ENCODE assay signal across 27 mouse cellular contexts in the genomic region with DNA sequence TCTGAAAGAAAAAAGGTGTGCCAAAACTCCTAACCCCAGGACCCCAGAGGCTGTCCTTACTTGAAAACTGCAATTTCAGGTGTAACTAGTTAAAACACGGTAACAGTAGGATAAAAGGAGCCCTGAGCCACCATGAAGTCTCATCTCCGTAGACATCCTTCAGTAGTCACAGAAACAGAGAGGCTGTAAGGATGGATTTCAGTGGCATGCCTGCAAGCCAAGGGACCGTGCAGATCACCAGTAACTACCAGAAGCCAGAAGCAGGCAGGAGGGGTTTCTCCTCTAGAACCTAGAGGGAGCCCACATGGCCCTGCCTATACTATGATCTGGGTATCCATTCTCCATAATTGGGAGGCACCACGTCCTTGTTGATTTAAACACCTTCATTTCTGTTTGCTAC.
"Had no signal": no experiment of that assay in that cellular context is flagged by ENCODE, and none has a peak within 500 bp of the region (broad histone marks: within the 10 kb centered on the region; RNA-seq: fewer than 3 reads in every experiment).

No protein-coding gene starts in this region.

- H3K36me3 ChIP-seq: embryonic facial prominence, embryonic 10.5 days; embryonic facial prominence, embryonic 12.5 days; embryonic facial prominence, embryonic 13.5 days; embryonic facial prominence, embryonic 15.5 days had no signal

- DNase-seq: cerebellum, adult 18-20 months; cerebellum, adult 2 months; cerebellum, adult 8-10 months; cerebellum, adult 9-10 months; cerebellum, adult 9-11 months; cerebellum, postnatal 10 days; cerebellum, postnatal 14 days; cerebellum, postnatal 25 days; cerebellum, postnatal 36 days; embryo, embryonic 11 days; forebrain, postnatal 0 days; gastrocnemius, adult 2 months; gastrocnemius, postnatal 10 days; gastrocnemius, postnatal 14 days; gastrocnemius, postnatal 25 days; gastrocnemius, postnatal 36 days had no signal

- ATAC-seq: forebrain, embryonic 13.5 days; forebrain, embryonic 14.5 days; forebrain, embryonic 15.5 days; forebrain, embryonic 16.5 days; forebrain, postnatal 0 days had no signal

- H3K4me2 ChIP-seq: embryonic facial prominence, embryonic 12.5 days; embryonic facial prominence, embryonic 13.5 days; embryonic facial prominence, embryonic 15.5 days; forebrain, embryonic 12.5 days; forebrain, embryonic 13.5 days; forebrain, embryonic 15.5 days had no signal

- H3K27ac ChIP-seq: embryonic facial prominence, embryonic 10.5 days; embryonic facial prominence, embryonic 12.5 days; embryonic facial prominence, embryonic 13.5 days; embryonic facial prominence, embryonic 15.5 days; forebrain, embryonic 10.5 days; forebrain, embryonic 12.5 days; forebrain, embryonic 13.5 days; forebrain, embryonic 15.5 days; gastrocnemius, adult 2 months had no signal

- H3K27me3 ChIP-seq: embryonic facial prominence, embryonic 12.5 days; embryonic facial prominence, embryonic 13.5 days; embryonic facial prominence, embryonic 15.5 days; forebrain, embryonic 12.5 days; forebrain, embryonic 13.5 days; forebrain, embryonic 15.5 days had no signal

- H3K4me1 ChIP-seq: embryonic facial prominence, embryonic 12.5 days; embryonic facial prominence, embryonic 15.5 days; forebrain, embryonic 10.5 days; forebrain, embryonic 12.5 days; forebrain, embryonic 13.5 days; forebrain, embryonic 15.5 days had no signal

- H3K4me3 ChIP-seq: embryonic facial prominence, embryonic 10.5 days; embryonic facial prominence, embryonic 12.5 days; embryonic facial prominence, embryonic 13.5 days; embryonic facial prominence, embryonic 15.5 days; erythroblast, embryonic 14.5 days; forebrain, embryonic 10.5 days; forebrain, embryonic 12.5 days; forebrain, embryonic 13.5 days; forebrain, embryonic 15.5 days; gastrocnemius, adult 2 months had no signal

- H3K9me3 ChIP-seq: embryonic facial prominence, embryonic 10.5 days; embryonic facial prominence, embryonic 12.5 days; embryonic facial prominence, embryonic 13.5 days; embryonic facial prominence, embryonic 15.5 days; forebrain, embryonic 10.5 days; forebrain, embryonic 12.5 days; forebrain, embryonic 13.5 days; forebrain, embryonic 15.5 days had no signal

- H3K9ac ChIP-seq: embryonic facial prominence, embryonic 12.5 days; embryonic facial prominence, embryonic 13.5 days; embryonic facial prominence, embryonic 15.5 days; forebrain, embryonic 12.5 days; forebrain, embryonic 13.5 days; forebrain, embryonic 15.5 days; forebrain, postnatal 0 days had no signal
